Mouse (Mus musculus) midbrain, embryonic 10.5 days (tissue): ENCODE results near the gene Baz2b. TPM values are rescaled to one million over a fixed set of nuclear protein-coding genes. Genes with fewer than 3 reads are reported as not detected.

Source experiments
- DNase-seq: peaks from one replicate; pipeline ENCODE4 v3.0.0-alpha.2; 2017; ENCODE audit warnings: low spot score
- H3K27ac ChIP-seq: fragments of 300-500 bp; sonication (generic); replicated peaks from 2 replicates; pipeline ENCODE4 v1.5.1; 2016; ENCODE audit warnings: mild to moderate bottlenecking
- H3K27me3 ChIP-seq: fragments of 300-500 bp; sonication (generic); 2 replicates; pipeline ENCODE4 v1.6.1; 2016; ENCODE audit warnings: low read depth, mild to moderate bottlenecking; ENCODE audit not compliant: poor library complexity, severe bottlenecking
- H3K36me3 ChIP-seq: fragments of 300-500 bp; sonication (generic); 2 replicates; pipeline ENCODE4 v1.6.1; 2016; ENCODE audit warnings: mild to moderate bottlenecking, moderate library complexity
- H3K4me1 ChIP-seq: fragments of 300-500 bp; sonication (generic); 2 replicates; pipeline ENCODE4 v1.6.1; 2016
- H3K4me3 ChIP-seq: fragments of 300-500 bp; sonication (generic); 2 replicates; pipeline ENCODE4 v1.5.1; 2016; ENCODE audit warnings: mild to moderate bottlenecking, moderate library complexity
- H3K9me3 ChIP-seq: fragments of 300-500 bp; sonication (generic); replicated peaks from 2 replicates; pipeline ENCODE4 v1.6.1; 2016; ENCODE audit warnings: mild to moderate bottlenecking
- WGBS: fragments of 180-500 bp; shearing (Covaris S2); methylation state at CpG from one replicate; pipeline ENCODE4 v1.1.7; 2016; 5-methylcytosine and 5-hydroxymethylcytosine counted together
- polyA plus RNA-seq: library from polyadenylated mRNA; unstranded; fragments of >200 nt; fragmentation: Nextera tagmentation; extraction: Ambion mirVana; gene quantifications from 2 replicates; pipeline ENCODE4 v1.2.1, GENCODE M21; 2016

Gene Baz2b
- polyA plus RNA-seq, 1 experiment from 2014 or later, result 59.7 TPM

- no peaks in the 10 kb centered on the region; the same call in 1 of the 2 replicates for H3K9me3 ChIP-seq
- DNase-seq, result no peak
- H3K4me1 ChIP-seq, result no peaks in the 10 kb centered on the region
- 83% methylated on average over 3 of the region's 3 CpGs for WGBS
- H3K4me3 ChIP-seq, result no peak overlapping the region
- no peak overlapping the region for H3K27ac ChIP-seq
- peaks cover 38% of the 10 kb centered on the region for H3K36me3 ChIP-seq
- H3K27me3 ChIP-seq, result no peaks in the 10 kb centered on the region
These were observed 100.6 kb downstream of the Baz2b start for GRCm38 (mm10) chr2:60109001-60109400.

GRCm38 (mm10) chr2:60096625-60097024 is 113.0 kb downstream of the Baz2b start:
- H3K9me3 ChIP-seq, result peaks cover 2% of the 10 kb centered on the region; the same call in 1 of the 2 replicates
- no peak overlapping the region for H3K4me3 ChIP-seq
- H3K27me3 ChIP-seq, result no peaks in the 10 kb centered on the region
- peaks cover 24% of the 10 kb centered on the region for H3K36me3 ChIP-seq
- no peaks in the 10 kb centered on the region for H3K4me1 ChIP-seq
- no peak for DNase-seq
- no peak overlapping the region for H3K27ac ChIP-seq
- 94% methylated on average over 4 of the region's 4 CpGs for WGBS

GRCm38 (mm10) chr2:60090280-60090679 is 119.4 kb downstream of the Baz2b start:
- Histone ChIP-seq H3K4me1 (peaks cover 13% of the 10 kb centered on the region), H3K27ac (no peak overlapping the region), H3K4me3 (no peak overlapping the region), H3K9me3 (0 out of 2 replicates have a peak, but pooled peaks cover 5% of the 10 kb centered on the region), H3K27me3 (no peaks in the 10 kb centered on the region), H3K36me3 (peaks cover 20% of the 10 kb centered on the region)
- WGBS, result 43% methylated on average over 6 of the region's 6 CpGs
- no peak for DNase-seq

GRCm38 (mm10) chr2:60089528-60090247 is 120.0 kb downstream of the Baz2b start:
- H3K36me3 ChIP-seq, result peaks cover 19% of the 10 kb centered on the region
- no peaks in the 10 kb centered on the region for H3K27me3 ChIP-seq
- no peak for DNase-seq
- H3K9me3 ChIP-seq, result 0 out of 2 replicates have a peak, but pooled peaks cover 5% of the 10 kb centered on the region
- 62% methylated on average over 15 of the region's 15 CpGs for WGBS
- peaks cover 17% of the 10 kb centered on the region for H3K4me1 ChIP-seq
- H3K4me3 ChIP-seq, result no peak overlapping the region
- H3K27ac ChIP-seq, result peak overlapping the region; percentile 46; the same call in 1 of the 2 replicates

GRCm38 (mm10) chr2:60088785-60089527 is 120.7 kb downstream of the Baz2b start:
- H3K27ac ChIP-seq, result peak overlapping the region; percentile 46; the same call in 1 of the 2 replicates
- H3K9me3 ChIP-seq, result 0 out of 2 replicates have a peak, but pooled peaks cover 5% of the 10 kb centered on the region
- DNase-seq, result no peak
- peaks cover 22% of the 10 kb centered on the region for H3K4me1 ChIP-seq
- H3K36me3 ChIP-seq, result peaks cover 18% of the 10 kb centered on the region
- 86% methylated on average over 14 of the region's 14 CpGs for WGBS
- no peak overlapping the region for H3K4me3 ChIP-seq
- H3K27me3 ChIP-seq, result no peaks in the 10 kb centered on the region

- Histone ChIP-seq H3K27me3 (no peaks in the 10 kb centered on the region), H3K36me3 (peaks cover 14% of the 10 kb centered on the region), H3K4me1 (peaks cover 32% of the 10 kb centered on the region), H3K4me3 (no peak overlapping the region), H3K27ac (no peak overlapping the region), H3K9me3 (0 out of 2 replicates have a peak, but pooled peaks cover 5% of the 10 kb centered on the region)
- DNase-seq, result no peak
- 90% methylated on average over 8 of the region's 8 CpGs for WGBS
These were observed 123.3 kb downstream of the Baz2b start for GRCm38 (mm10) chr2:60086197-60086903.

GRCm38 (mm10) chr2:60084823-60085222 is 124.8 kb downstream of the Baz2b start:
- DNase-seq, result no peak
- Histone ChIP-seq H3K4me1 (peaks cover 30% of the 10 kb centered on the region), H3K36me3 (peaks cover 16% of the 10 kb centered on the region), H3K9me3 (0 out of 2 replicates have a peak, but pooled peaks cover 5% of the 10 kb centered on the region), H3K27ac (no peak overlapping the region), H3K4me3 (no peak overlapping the region), H3K27me3 (no peaks in the 10 kb centered on the region)
- 94% methylated on average over 1 of the region's 1 CpGs for WGBS

GRCm38 (mm10) chr2:60082984-60083636 is 126.5 kb downstream of the Baz2b start:
- Histone ChIP-seq H3K36me3 (peaks cover 7% of the 10 kb centered on the region), H3K4me1 (peaks cover 27% of the 10 kb centered on the region), H3K27me3 (no peaks in the 10 kb centered on the region), H3K9me3 (no peaks in the 10 kb centered on the region), H3K27ac (no peak overlapping the region), H3K4me3 (no peak overlapping the region)
- WGBS, result 72% methylated on average over 7 of the region's 7 CpGs
- no peak for DNase-seq

GRCm38 (mm10) chr2:60082225-60082624 is 127.4 kb downstream of the Baz2b start:
- no peak for DNase-seq
- WGBS, result 95% methylated on average over 4 of the region's 4 CpGs
- Histone ChIP-seq H3K36me3 (0 out of 2 replicates have a peak, but pooled peaks cover 2% of the 10 kb centered on the region), H3K9me3 (no peaks in the 10 kb centered on the region), H3K27ac (no peak overlapping the region), H3K4me1 (peaks cover 35% of the 10 kb centered on the region), H3K4me3 (no peak overlapping the region), H3K27me3 (no peaks in the 10 kb centered on the region)

- Histone ChIP-seq H3K27me3 (no peaks in the 10 kb centered on the region), H3K9me3 (no peaks in the 10 kb centered on the region), H3K36me3 (0 out of 2 replicates have a peak, but pooled peaks cover 2% of the 10 kb centered on the region), H3K27ac (no peak overlapping the region), H3K4me3 (no peak overlapping the region), H3K4me1 (peaks cover 49% of the 10 kb centered on the region)
- WGBS, result 76% methylated on average over 4 of the region's 4 CpGs
- DNase-seq, result no peak
These were observed 128.8 kb downstream of the Baz2b start for GRCm38 (mm10) chr2:60080831-60081230.

- WGBS, result 79% methylated on average over 9 of the region's 9 CpGs
These were observed 132.0 kb downstream of the Baz2b start for GRCm38 (mm10) chr2:60077631-60078030.

GRCm38 (mm10) chr2:60076800-60077199 is 132.8 kb downstream of the Baz2b start:
- H3K36me3 ChIP-seq, result peaks cover 27% of the 10 kb centered on the region
- peak overlapping the region; percentile 73 for H3K27ac ChIP-seq
- H3K9me3 ChIP-seq, result no peaks in the 10 kb centered on the region
- no peak for DNase-seq
- no peaks in the 10 kb centered on the region for H3K27me3 ChIP-seq
- 51% methylated on average over 7 of the region's 7 CpGs for WGBS
- no peak overlapping the region for H3K4me3 ChIP-seq
- H3K4me1 ChIP-seq, result peaks cover 36% of the 10 kb centered on the region

More at GRCm38 (mm10) chr2:60077631-60078030, 132.0 kb downstream of the Baz2b start:
- Histone ChIP-seq H3K4me3 (no peak overlapping the region), H3K4me1 (peaks cover 36% of the 10 kb centered on the region), H3K9me3 (no peaks in the 10 kb centered on the region), H3K27ac (no peak overlapping the region), H3K36me3 (peaks cover 24% of the 10 kb centered on the region), H3K27me3 (no peaks in the 10 kb centered on the region)
- no peak for DNase-seq
